In the genomic region with DNA sequence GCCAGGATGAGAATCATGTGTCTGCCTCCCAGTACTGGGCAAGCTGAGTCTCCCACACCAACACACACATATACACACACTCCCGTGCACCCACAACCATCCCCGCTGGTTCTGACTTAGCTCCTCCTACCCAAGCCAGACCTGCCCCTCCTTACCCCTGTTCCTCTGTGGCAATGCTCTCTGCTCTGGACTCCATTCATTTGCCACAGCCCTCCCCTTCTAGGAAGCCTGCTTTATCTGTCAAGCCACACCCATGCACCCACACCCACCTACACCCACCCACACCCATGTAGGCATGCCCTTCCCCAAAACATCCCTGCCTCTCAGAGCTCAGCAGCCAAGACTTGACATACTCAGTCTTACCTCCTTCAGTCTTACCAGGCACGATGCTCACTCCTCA, we compare ENCODE assay signal across 11 mouse cellular contexts. TPM values are rescaled to one million over a fixed set of nuclear protein-coding genes. Genes with fewer than 3 reads are reported as not detected.
DNase-seq lines count a peak whose midpoint lies in the region; ATAC-seq and TF ChIP-seq lines count a peak whose summit lies in the region.
"Had no signal": no experiment of that assay in that cellular context is flagged by ENCODE, and none has a peak within 500 bp of the region (broad histone marks: within the 10 kb centered on the region; RNA-seq: fewer than 3 reads in every experiment).

No protein-coding gene starts in this region.

- no peak for TF ChIP-seq CTCF in intestine, postnatal 0 days (IDR thresholded peaks at IDR 0.05; ENCODE audit: low read depth)
- TF ChIP-seq CTCF in G1E (IDR thresholded peaks at IDR 0.05; ENCODE audit: low read depth, low read length) = no peak
- no peak for TF ChIP-seq CTCF in liver, embryonic 14.5 days (IDR thresholded peaks at IDR 0.05; ENCODE audit: low read depth)

- DNase-seq in G1E (ENCODE audit: low spot score) = peak; percentile 70
- DNase-seq in c-Kit-negative CD71-positive TER-119-positive erythroid progenitor cells, embryonic 14.5 days (ENCODE audit: low read depth, low spot score) = peak; percentile 88
- DNase-seq in liver, embryonic 14.5 days (ENCODE audit: low read depth in 3 of 3, low spot score in 3 of 3) = peak; percentile 82 to 90 (median 84)
- no peak for DNase-seq in right cerebral cortex, postnatal 14 days
- no peak for DNase-seq in urinary bladder, postnatal 25 days (ENCODE audit: low spot score)
- DNase-seq: adrenal gland, postnatal 25 days; cerebellum, postnatal 10 days; kidney, adult 8-10 months; thymus, postnatal 14 days had no signal

- H3K4me2 ChIP-seq in intestine, embryonic 15.5 days (replicated peaks) = no peak overlapping the region
- no peak overlapping the region for H3K4me2 ChIP-seq in intestine, postnatal 0 days (replicated peaks; ENCODE audit: low read depth)
- H3K4me2 ChIP-seq in liver, embryonic 14.5 days (ENCODE audit: low read depth) = peak overlapping the region; percentile 86

- H3K4me1 ChIP-seq in intestine, embryonic 15.5 days (replicated peaks) = no peaks in the 10 kb centered on the region
- no peaks in the 10 kb centered on the region for H3K4me1 ChIP-seq in intestine, postnatal 0 days (replicated peaks; ENCODE audit: control insufficient read depth, insufficient read depth, low read length)
- H3K4me1 ChIP-seq in G1E (ENCODE audit: insufficient read depth, low read depth, low read length) = peaks cover 54% of the 10 kb centered on the region
- H3K4me1 ChIP-seq in liver, embryonic 14.5 days (replicated peaks; ENCODE audit: control insufficient read depth in 2 of 2, insufficient read depth in 2 of 2, low read length in 1 of 2) = peaks cover 50 to 61% of the 10 kb centered on the region in 2 experiments

- H3K4me3 ChIP-seq in intestine, embryonic 15.5 days (replicated peaks) = no peak overlapping the region
- H3K4me3 ChIP-seq in intestine, postnatal 0 days (ENCODE audit: low read depth, low read length) = no peak overlapping the region
- peak overlapping the region; percentile 62; the same call in 1 of the 2 replicates for H3K4me3 ChIP-seq in G1E (ENCODE audit: low read depth, low read length)
- peak overlapping the region; percentile 37 to 47 for H3K4me3 ChIP-seq in liver, embryonic 14.5 days (ENCODE audit: insufficient read depth in 1 of 2, low read depth in 2 of 2, low read length in 2 of 2)

- no peaks in the 10 kb centered on the region for H3K36me3 ChIP-seq in intestine, embryonic 15.5 days
- no peaks in the 10 kb centered on the region for H3K36me3 ChIP-seq in intestine, postnatal 0 days (ENCODE audit: control insufficient read depth, insufficient read depth)
- H3K36me3 ChIP-seq in G1E (replicated peaks) = no peaks in the 10 kb centered on the region
- no peaks in the 10 kb centered on the region for H3K36me3 ChIP-seq in liver, embryonic 14.5 days (replicated peaks; ENCODE audit: control insufficient read depth, insufficient read depth, low read depth)

- WGBS in intestine, embryonic 15.5 days = 80% methylated on average over 3 of the region's 3 CpGs
- 63% methylated on average over 3 of the region's 3 CpGs for WGBS in intestine, postnatal 0 days
- 18% methylated on average over 3 of the region's 3 CpGs for WGBS in liver, embryonic 14.5 days (ENCODE audit: insufficient replicate concordance)

- TF ChIP-seq EP300 in liver, embryonic 14.5 days (IDR thresholded peaks at IDR 0.05; ENCODE audit: low read depth) = peak; percentile 80

- H3K9me3 ChIP-seq in intestine, embryonic 15.5 days = no peaks in the 10 kb centered on the region
- no peaks in the 10 kb centered on the region for H3K9me3 ChIP-seq in intestine, postnatal 0 days (ENCODE audit: control insufficient read depth)
- no peaks in the 10 kb centered on the region for H3K9me3 ChIP-seq in G1E (replicated peaks)
- H3K9me3 ChIP-seq in liver, embryonic 14.5 days (ENCODE audit: control insufficient read depth, low read length) = no peaks in the 10 kb centered on the region

- H3K27ac ChIP-seq in intestine, embryonic 15.5 days = no peak overlapping the region
- H3K27ac ChIP-seq in intestine, postnatal 0 days (ENCODE audit: low read depth, low read length) = no peak overlapping the region
- H3K27ac ChIP-seq in liver, embryonic 14.5 days = peak overlapping the region; percentile 95

- peak; percentile 71; the same call in 1 of the 2 replicates for ATAC-seq in intestine, embryonic 15.5 days
- ATAC-seq in intestine, postnatal 0 days = no peak
- ATAC-seq in G1E (ENCODE audit: extremely low read depth, insufficient number of reproducible peaks, low FRiP score, poor library complexity, severe bottlenecking) = peak; percentile 81
- ATAC-seq in liver, embryonic 14.5 days (ENCODE audit: insufficient read depth) = peak; percentile 93

- H3K9ac ChIP-seq in intestine, embryonic 15.5 days = no peak overlapping the region
- H3K9ac ChIP-seq in intestine, postnatal 0 days (ENCODE audit: low read depth, low read length) = no peak overlapping the region
- H3K9ac ChIP-seq in liver, embryonic 14.5 days (replicated peaks) = peak overlapping the region; percentile 76

- peaks cover 6% of the 10 kb centered on the region; the same call in 1 of the 2 replicates for H3K27me3 ChIP-seq in intestine, embryonic 15.5 days (replicated peaks)
- H3K27me3 ChIP-seq in intestine, postnatal 0 days (replicated peaks; ENCODE audit: control insufficient read depth, insufficient read depth, low read length) = no peaks in the 10 kb centered on the region
- peaks cover 11% of the 10 kb centered on the region for H3K27me3 ChIP-seq in G1E (ENCODE audit: insufficient read depth, low read length)
- peaks cover 14% of the 10 kb centered on the region for H3K27me3 ChIP-seq in liver, embryonic 14.5 days (ENCODE audit: control insufficient read depth, insufficient read depth, low read length)

RNA-seq across cellular contexts. Expression of a gene that starts 4.4 kb away (rescaled TPM):
- not detected in 2 replicates for polyA plus RNA-seq in intestine, embryonic 15.5 days (2015; fragmentation: Nextera tagmentation; extraction: Ambion mirVana)
- not detected in 2 replicates for polyA plus RNA-seq in intestine, postnatal 0 days (2015; fragmentation: Nextera tagmentation; extraction: Ambion mirVana)
- total RNA-seq in G1E (2014; fragmentation: Nextera tagmentation) = not detected in 2 replicates
- total RNA-seq in G1E (2017) = 0.27 TPM in 1 of 2 replicates, not detected in the other
- not detected in 2 replicates for polyA plus RNA-seq in G1E (2012)
- not detected in 2 replicates for polyA plus RNA-seq in liver, embryonic 14.5 days (2012; rRNA removed)
- not detected in 2 replicates for polyA plus RNA-seq in liver, embryonic 14.5 days (2014; fragmentation: Nextera tagmentation; extraction: Ambion mirVana)
- total RNA-seq: adrenal gland, postnatal 25 days had no signal

RNA-seq across cellular contexts. Expression of a gene that starts 50.4 kb away (rescaled TPM):
- polyA plus RNA-seq in intestine, embryonic 15.5 days (2015; fragmentation: Nextera tagmentation; extraction: Ambion mirVana) = 0.05 and 0.11 TPM in 2 replicates
- polyA plus RNA-seq in intestine, postnatal 0 days (2015; fragmentation: Nextera tagmentation; extraction: Ambion mirVana) = 0.08 TPM in 1 of 2 replicates, not detected in the other
- not detected in 2 replicates for total RNA-seq in G1E (2014; fragmentation: Nextera tagmentation)
- 0.05 TPM in 1 of 2 replicates, not detected in the other for total RNA-seq in G1E (2017)
- not detected in 2 replicates for polyA plus RNA-seq in G1E (2012)
- polyA plus RNA-seq in liver, embryonic 14.5 days (2012; rRNA removed) = 0.01 and 0.02 TPM in 2 replicates
- not detected in 2 replicates for polyA plus RNA-seq in liver, embryonic 14.5 days (2014; fragmentation: Nextera tagmentation; extraction: Ambion mirVana)
- total RNA-seq: adrenal gland, postnatal 25 days had no signal

Comparison
In these comparisons a context has a peak if more than half of its experiments do, and no peak if none do; other contexts are left out.
1. H3K4me3 ChIP-seq: peak in G1E (single experiment) and liver, embryonic 14.5 days (2 of 2); none in intestine, embryonic 15.5 days (single experiment) and intestine, postnatal 0 days (single experiment).
2. DNase-seq: peak in G1E (single experiment), c-Kit-negative CD71-positive TER-119-positive erythroid progenitor cells, embryonic 14.5 days (single experiment) and liver, embryonic 14.5 days (3 of 3); none in right cerebral cortex, postnatal 14 days (single experiment) and urinary bladder, postnatal 25 days (single experiment).